Mouse (Mus musculus): ENCODE results near the gene Chd9. TPM values are rescaled to one million over a fixed set of nuclear protein-coding genes. Genes with fewer than 3 reads are reported as not detected.

Gene Chd9
- polyA plus RNA-seq, 1 experiment from 2014 or later: 70.1 TPM

DNA sequence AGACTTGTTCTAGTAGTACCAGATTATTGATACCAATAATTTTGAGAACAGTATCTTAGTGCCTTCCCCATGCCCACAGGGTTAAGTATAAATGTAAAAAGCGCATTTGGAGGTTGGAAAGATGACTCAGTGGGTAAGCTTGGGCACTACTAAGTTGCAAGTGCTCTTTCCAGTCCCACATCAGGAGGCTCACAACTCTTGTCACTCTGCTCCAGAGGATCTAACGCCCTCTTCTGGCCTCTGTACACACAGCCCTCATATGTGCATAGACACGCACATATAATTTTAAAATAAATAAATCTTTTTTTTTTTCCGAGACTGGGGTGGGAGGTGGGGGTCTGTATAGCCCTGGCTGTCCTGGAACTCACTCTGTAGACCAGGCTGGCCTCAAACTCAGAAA lies 131.6 kb downstream of the Chd9 start:
- Histone ChIP-seq H3K4me1 (ENCODE audit: control insufficient read depth, insufficient read depth, low read length) (peaks cover 8% of the 10 kb centered on the region), H3K9me3 (ENCODE audit: control insufficient read depth, low read length) (no peaks in the 10 kb centered on the region), H3K36me3 (ENCODE audit: control insufficient read depth, insufficient read depth, low read length) (peaks cover 4% of the 10 kb centered on the region; the same call in 1 of the 2 replicates), H3K4me2 (replicated peaks; ENCODE audit: low read depth, low read length) (no peak overlapping the region), H3K9ac (ENCODE audit: low read depth, low read length) (no peak overlapping the region), H3K4me3 (ENCODE audit: low read length) (no peak overlapping the region), H3K27ac (ENCODE audit: low read depth, low read length) (no peak overlapping the region), H3K27me3 (ENCODE audit: control insufficient read depth, insufficient read depth, low read length) (no peaks in the 10 kb centered on the region)
- 92% methylated on average over 4 of the region's 4 CpGs for WGBS
- ATAC-seq (ENCODE audit: low FRiP score, low TSS enrichment): no peak

DNA sequence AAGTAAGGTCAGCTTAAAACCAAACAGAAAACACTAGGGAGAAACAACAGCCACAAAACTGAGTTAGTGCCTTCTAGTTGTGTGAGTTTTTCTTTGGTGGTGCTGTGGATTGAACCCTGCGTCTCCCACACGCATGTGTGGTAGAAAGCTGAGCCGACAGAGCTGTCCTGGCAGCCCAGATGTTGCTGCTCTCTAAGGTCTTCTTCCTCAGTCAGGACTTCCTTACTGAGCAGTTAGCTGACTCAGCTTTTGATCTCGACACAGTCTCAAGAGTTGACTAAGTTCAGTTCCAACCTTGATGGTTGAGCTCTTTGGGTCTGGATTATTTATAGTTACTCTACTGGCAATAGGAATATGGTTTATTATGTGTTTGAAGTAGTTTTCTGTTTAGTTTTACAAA lies 133.5 kb downstream of the Chd9 start:
- H3K27ac ChIP-seq (ENCODE audit: low read depth, low read length): no peak overlapping the region
- H3K27me3 ChIP-seq (ENCODE audit: control insufficient read depth, insufficient read depth, low read length): no peaks in the 10 kb centered on the region
- H3K4me1 ChIP-seq (ENCODE audit: control insufficient read depth, insufficient read depth, low read length): peaks cover 5% of the 10 kb centered on the region
- H3K36me3 ChIP-seq (ENCODE audit: control insufficient read depth, insufficient read depth, low read length): peaks cover 4% of the 10 kb centered on the region; the same call in 1 of the 2 replicates
- H3K9me3 ChIP-seq (ENCODE audit: control insufficient read depth, low read length): no peaks in the 10 kb centered on the region
- H3K4me3 ChIP-seq (ENCODE audit: low read length): no peak overlapping the region
- no peak overlapping the region for H3K9ac ChIP-seq (ENCODE audit: low read depth, low read length)
- ATAC-seq (ENCODE audit: low FRiP score, low TSS enrichment): no peak
- no peak overlapping the region for H3K4me2 ChIP-seq (replicated peaks; ENCODE audit: low read depth, low read length)
- WGBS: 48% methylated on average over 4 of the region's 4 CpGs

DNA sequence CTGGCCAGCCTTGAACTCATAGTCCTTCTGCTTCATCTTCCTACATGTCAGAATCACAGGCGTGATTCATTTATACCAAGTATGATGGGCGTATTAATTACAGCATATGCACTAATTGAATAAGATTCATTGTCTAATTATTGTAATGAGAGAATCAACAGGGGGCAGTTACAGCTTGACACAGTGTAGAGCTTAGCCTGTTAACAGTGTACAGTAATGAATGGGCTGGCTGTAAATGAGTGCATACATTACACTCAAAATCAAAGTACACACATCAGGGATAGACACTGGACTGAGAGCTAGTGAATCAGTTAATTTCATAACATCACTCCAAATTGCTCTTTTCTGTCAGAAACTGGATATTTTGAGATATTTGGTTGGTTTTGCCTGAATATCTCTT lies 135.9 kb downstream of the Chd9 start:
- no peak overlapping the region for H3K9ac ChIP-seq (ENCODE audit: low read depth, low read length)
- no peak overlapping the region for H3K4me3 ChIP-seq (ENCODE audit: low read length)
- no peak for ATAC-seq (ENCODE audit: low FRiP score, low TSS enrichment)
- H3K4me1 ChIP-seq (ENCODE audit: control insufficient read depth, insufficient read depth, low read length): no peaks in the 10 kb centered on the region
- H3K27ac ChIP-seq (ENCODE audit: low read depth, low read length): no peak overlapping the region
- 90% methylated on average over 2 of the region's 2 CpGs for WGBS
- H3K27me3 ChIP-seq (ENCODE audit: control insufficient read depth, insufficient read depth, low read length): no peaks in the 10 kb centered on the region
- H3K9me3 ChIP-seq (ENCODE audit: control insufficient read depth, low read length): no peaks in the 10 kb centered on the region
- peaks cover 4% of the 10 kb centered on the region; the same call in 1 of the 2 replicates for H3K36me3 ChIP-seq (ENCODE audit: control insufficient read depth, insufficient read depth, low read length)
- no peak overlapping the region for H3K4me2 ChIP-seq (replicated peaks; ENCODE audit: low read depth, low read length)

DNA sequence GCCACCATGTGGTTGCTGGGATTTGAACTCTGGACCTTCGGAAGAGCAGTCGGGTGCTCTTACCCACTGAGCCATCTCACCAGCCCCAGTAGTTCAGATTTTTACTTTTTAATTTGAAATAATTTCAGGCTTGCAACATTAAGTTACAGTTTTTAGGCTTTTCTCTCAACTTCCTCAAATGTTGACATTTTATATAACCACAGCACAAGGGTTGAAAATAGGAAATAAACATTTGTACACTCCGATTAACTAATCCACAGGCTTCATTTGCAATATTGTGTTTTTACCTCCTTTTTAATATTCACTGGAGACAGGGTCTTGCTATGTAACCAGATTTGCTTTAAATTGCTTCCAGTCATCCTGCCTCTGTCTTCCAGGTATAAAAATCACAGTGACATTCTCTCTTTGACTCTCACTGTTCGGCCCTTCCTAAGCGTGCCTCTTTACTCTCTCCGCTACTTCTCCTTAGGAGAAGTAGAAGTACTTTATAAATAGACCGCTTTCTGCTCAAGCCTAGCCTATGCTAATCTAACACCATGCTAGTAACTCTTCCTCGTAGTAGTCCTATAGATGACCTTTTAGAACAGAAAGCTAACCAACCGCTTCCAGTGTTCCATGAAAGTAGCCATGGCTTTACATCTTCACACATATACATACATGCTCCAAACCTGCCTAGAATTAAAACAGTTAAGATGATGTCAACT lies 137.5 kb downstream of the Chd9 start:
- Histone ChIP-seq H3K36me3 (ENCODE audit: control insufficient read depth, insufficient read depth, low read length) (peaks cover 4% of the 10 kb centered on the region; the same call in 1 of the 2 replicates), H3K9me3 (ENCODE audit: control insufficient read depth, low read length) (no peaks in the 10 kb centered on the region), H3K9ac (ENCODE audit: low read depth, low read length) (no peak overlapping the region), H3K4me3 (ENCODE audit: low read length) (no peak overlapping the region), H3K4me1 (ENCODE audit: control insufficient read depth, insufficient read depth, low read length) (no peaks in the 10 kb centered on the region), H3K27me3 (ENCODE audit: control insufficient read depth, insufficient read depth, low read length) (no peaks in the 10 kb centered on the region), H3K4me2 (replicated peaks; ENCODE audit: low read depth, low read length) (no peak overlapping the region), H3K27ac (ENCODE audit: low read depth, low read length) (no peak overlapping the region)
- 94% methylated on average over 9 of the region's 9 CpGs for WGBS
- no peak for ATAC-seq (ENCODE audit: low FRiP score, low TSS enrichment)

DNA sequence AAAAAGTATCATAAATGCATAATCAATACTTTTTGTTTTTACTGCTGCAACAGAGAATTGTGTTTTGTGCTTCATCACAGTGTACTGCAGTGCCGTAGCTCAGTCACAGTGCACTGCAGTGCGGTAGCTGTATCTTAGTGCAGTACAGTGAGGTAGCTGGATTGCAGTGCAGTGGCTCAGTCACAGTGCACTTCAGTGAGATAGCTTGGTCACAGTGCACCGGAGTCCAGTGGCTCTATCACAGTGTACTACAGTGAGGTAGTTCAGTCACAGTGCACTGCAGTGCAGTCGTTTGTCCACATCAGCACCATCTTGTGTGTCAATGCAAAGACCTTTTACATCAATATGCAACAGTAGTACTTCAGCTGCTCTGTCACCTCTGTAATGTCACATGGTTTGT lies 140.2 kb downstream of the Chd9 start:
- Histone ChIP-seq H3K27ac (ENCODE audit: low read depth, low read length) (no peak overlapping the region), H3K36me3 (ENCODE audit: control insufficient read depth, insufficient read depth, low read length) (peaks cover 10% of the 10 kb centered on the region; the same call in 1 of the 2 replicates), H3K4me2 (replicated peaks; ENCODE audit: low read depth, low read length) (no peak overlapping the region), H3K9ac (ENCODE audit: low read depth, low read length) (no peak overlapping the region), H3K9me3 (ENCODE audit: control insufficient read depth, low read length) (no peaks in the 10 kb centered on the region), H3K27me3 (ENCODE audit: control insufficient read depth, insufficient read depth, low read length) (no peaks in the 10 kb centered on the region), H3K4me3 (ENCODE audit: low read length) (no peak overlapping the region), H3K4me1 (ENCODE audit: control insufficient read depth, insufficient read depth, low read length) (no peaks in the 10 kb centered on the region)
- no peak for ATAC-seq (ENCODE audit: low FRiP score, low TSS enrichment)
- 96% methylated on average over 4 of the region's 4 CpGs for WGBS

DNA sequence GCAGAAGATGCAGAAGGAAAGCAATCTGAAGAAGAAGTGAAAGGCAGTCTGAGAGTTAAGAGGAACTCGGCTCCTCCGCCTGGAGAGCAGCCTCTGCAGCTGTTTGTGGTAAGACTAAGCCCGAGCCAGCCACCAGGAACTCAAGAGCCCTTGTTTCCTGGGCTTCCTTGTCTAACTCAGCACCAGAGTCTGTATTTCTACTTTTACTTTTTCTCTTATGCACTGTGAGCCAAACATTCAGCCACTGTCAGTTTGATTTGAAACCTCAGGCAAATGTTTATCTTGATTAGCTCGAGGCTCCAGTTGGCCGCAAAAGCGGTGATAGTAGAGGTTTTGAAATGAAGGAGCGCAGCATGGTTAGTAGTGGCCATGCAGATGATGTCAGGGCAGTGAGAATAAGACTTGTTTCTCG lies 148.8 kb downstream of the Chd9 start:
- Histone ChIP-seq H3K27me3 (ENCODE audit: control insufficient read depth, insufficient read depth, low read length) (no peaks in the 10 kb centered on the region), H3K9me3 (ENCODE audit: control insufficient read depth, low read length) (no peaks in the 10 kb centered on the region), H3K4me2 (replicated peaks; ENCODE audit: low read depth, low read length) (no peak overlapping the region), H3K9ac (ENCODE audit: low read depth, low read length) (no peak overlapping the region), H3K36me3 (ENCODE audit: control insufficient read depth, insufficient read depth, low read length) (peaks cover 59% of the 10 kb centered on the region), H3K4me3 (ENCODE audit: low read length) (no peak overlapping the region), H3K27ac (ENCODE audit: low read depth, low read length) (no peak overlapping the region), H3K4me1 (ENCODE audit: control insufficient read depth, insufficient read depth, low read length) (no peaks in the 10 kb centered on the region)
- WGBS: 86% methylated on average over 8 of the region's 8 CpGs
- no peak for ATAC-seq (ENCODE audit: low FRiP score, low TSS enrichment)

DNA sequence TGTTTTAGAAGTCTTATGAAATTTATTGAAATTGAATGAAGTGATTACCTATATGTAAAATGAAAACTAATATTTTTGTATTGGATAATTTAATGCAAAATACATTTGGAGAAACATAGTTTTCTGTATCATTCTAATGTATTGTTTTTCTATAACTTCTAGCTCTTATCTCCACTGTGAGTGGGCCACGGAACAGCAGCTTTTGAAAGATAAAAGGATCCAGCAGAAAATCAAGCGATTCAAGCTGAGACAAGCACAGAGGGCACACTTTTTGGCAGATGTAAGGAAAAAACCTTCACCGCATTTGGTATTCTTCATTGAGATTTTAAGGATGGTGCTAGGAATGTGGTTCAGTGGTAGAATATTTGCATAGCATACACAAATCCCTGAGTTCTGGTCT lies 150.6 kb downstream of the Chd9 start:
- 96% methylated on average over 3 of the region's 3 CpGs for WGBS
- Histone ChIP-seq H3K27ac (ENCODE audit: low read depth, low read length) (no peak overlapping the region), H3K9me3 (ENCODE audit: control insufficient read depth, low read length) (no peaks in the 10 kb centered on the region), H3K4me1 (ENCODE audit: control insufficient read depth, insufficient read depth, low read length) (no peaks in the 10 kb centered on the region), H3K9ac (ENCODE audit: low read depth, low read length) (no peak overlapping the region), H3K4me2 (replicated peaks; ENCODE audit: low read depth, low read length) (no peak overlapping the region), H3K4me3 (ENCODE audit: low read length) (no peak overlapping the region), H3K27me3 (ENCODE audit: control insufficient read depth, insufficient read depth, low read length) (no peaks in the 10 kb centered on the region), H3K36me3 (ENCODE audit: control insufficient read depth, insufficient read depth, low read length) (peaks cover 61% of the 10 kb centered on the region)
- no peak for ATAC-seq (ENCODE audit: low FRiP score, low TSS enrichment)

DNA sequence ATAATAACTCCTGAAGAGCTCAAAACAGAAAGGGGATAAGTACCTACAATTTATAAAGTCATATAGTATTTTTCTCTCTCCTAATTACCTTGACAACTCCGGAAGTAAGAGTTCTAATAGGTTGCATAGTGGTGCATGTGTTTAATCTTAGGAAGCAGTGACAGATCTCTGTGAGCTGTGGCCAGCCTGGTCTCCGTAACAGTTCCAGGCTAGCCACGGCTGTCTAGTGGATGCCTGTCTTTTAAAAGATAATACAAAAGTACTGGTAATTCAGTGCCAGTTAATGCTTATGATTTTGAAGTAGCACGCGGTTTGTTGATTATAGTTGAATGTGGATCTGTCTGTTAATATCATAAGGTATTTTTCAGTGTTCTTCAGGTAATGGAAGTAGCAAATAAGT lies 151.1 kb downstream of the Chd9 start:
- Histone ChIP-seq H3K9ac (ENCODE audit: low read depth, low read length) (no peak overlapping the region), H3K9me3 (ENCODE audit: control insufficient read depth, low read length) (no peaks in the 10 kb centered on the region), H3K27ac (ENCODE audit: low read depth, low read length) (no peak overlapping the region), H3K36me3 (ENCODE audit: control insufficient read depth, insufficient read depth, low read length) (peaks cover 66% of the 10 kb centered on the region), H3K4me3 (ENCODE audit: low read length) (no peak overlapping the region), H3K27me3 (ENCODE audit: control insufficient read depth, insufficient read depth, low read length) (no peaks in the 10 kb centered on the region), H3K4me1 (ENCODE audit: control insufficient read depth, insufficient read depth, low read length) (no peaks in the 10 kb centered on the region), H3K4me2 (replicated peaks; ENCODE audit: low read depth, low read length) (no peak overlapping the region)
- WGBS: 96% methylated on average over 5 of the region's 5 CpGs
- ATAC-seq (ENCODE audit: low FRiP score, low TSS enrichment): no peak

DNA sequence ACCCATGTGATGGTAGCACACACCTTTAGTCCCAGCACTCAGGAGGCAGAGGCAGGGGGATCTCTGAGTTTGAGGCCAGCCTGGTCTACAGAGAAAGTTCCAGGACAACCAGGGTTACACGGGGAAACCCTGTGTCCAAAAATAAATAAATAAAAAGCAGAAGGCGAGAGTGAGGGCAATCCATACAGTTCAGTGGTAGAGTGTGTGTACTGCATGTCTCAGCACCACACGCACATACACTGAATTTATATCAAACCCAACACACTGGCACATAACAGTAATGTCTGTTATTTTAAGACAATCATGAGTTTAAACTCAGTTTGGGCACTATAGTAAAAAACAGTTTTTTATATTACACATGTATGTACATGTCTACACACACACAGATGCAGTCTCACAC lies 153.9 kb downstream of the Chd9 start:
- Histone ChIP-seq H3K9me3 (ENCODE audit: control insufficient read depth, low read length) (no peaks in the 10 kb centered on the region), H3K9ac (ENCODE audit: low read depth, low read length) (no peak overlapping the region), H3K36me3 (ENCODE audit: control insufficient read depth, insufficient read depth, low read length) (peaks cover 74% of the 10 kb centered on the region), H3K27me3 (ENCODE audit: control insufficient read depth, insufficient read depth, low read length) (no peaks in the 10 kb centered on the region), H3K4me1 (ENCODE audit: control insufficient read depth, insufficient read depth, low read length) (no peaks in the 10 kb centered on the region), H3K4me2 (replicated peaks; ENCODE audit: low read depth, low read length) (no peak overlapping the region), H3K27ac (ENCODE audit: low read depth, low read length) (no peak overlapping the region), H3K4me3 (ENCODE audit: low read length) (no peak overlapping the region)
- 84% methylated on average over 3 of the region's 3 CpGs for WGBS
- no peak for ATAC-seq (ENCODE audit: low FRiP score, low TSS enrichment)
